Mouse (Mus musculus): ENCODE measurements around the gene Pidd1. TPM values are rescaled to one million over a fixed set of nuclear protein-coding genes. Genes with fewer than 3 reads are reported as not detected.

Gene Pidd1
- polyA plus RNA-seq, 1 experiment from 2014 or later = 11.5 TPM

DNA sequence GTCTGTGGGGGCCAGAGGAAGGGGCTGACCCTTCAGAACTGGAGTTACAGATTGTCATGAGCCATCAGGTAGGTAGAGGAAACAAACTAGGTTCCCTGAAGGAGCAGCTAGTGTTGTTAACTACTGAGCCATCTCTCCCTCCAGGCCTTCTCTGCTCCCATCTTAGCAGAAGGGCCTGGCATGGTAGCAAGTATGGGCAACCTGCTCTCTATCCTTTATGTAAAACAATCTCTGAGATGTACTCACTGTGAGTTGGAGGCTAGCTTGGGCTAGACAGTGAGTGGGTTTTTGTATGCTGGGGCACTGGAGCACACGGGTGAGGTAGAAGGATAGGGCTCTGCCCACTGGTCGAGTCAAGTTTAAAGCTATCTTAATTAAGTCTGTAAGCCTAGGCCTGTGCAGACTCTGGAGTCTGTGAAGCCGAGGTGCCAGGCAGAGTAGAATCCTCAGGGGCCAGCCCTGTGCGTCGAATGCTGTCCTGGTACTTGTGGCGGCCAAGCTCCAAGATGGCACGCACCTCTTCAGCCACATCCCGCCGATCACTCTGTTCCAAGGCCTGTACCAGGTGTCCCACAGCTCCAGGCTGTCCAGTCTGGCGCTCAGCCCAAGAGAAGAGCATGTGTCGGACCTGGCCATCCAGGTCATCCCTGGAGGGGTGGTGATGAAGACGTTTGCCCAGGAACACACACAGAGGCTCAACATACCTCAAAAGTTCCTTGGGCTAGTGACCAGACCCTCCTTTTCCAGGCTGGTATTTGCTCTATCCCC, 5.4 kb downstream of the Pidd1 start:
- H3K27ac ChIP-seq (ENCODE audit: low read depth) = no peak overlapping the region
- WGBS = 93% methylated on average over 12 of the region's 12 CpGs
- H3K27me3 ChIP-seq (replicated peaks; ENCODE audit: control insufficient read depth, insufficient read depth, low read length) = no peaks in the 10 kb centered on the region
- H3K9ac ChIP-seq (ENCODE audit: low read length) = no peak overlapping the region
- DNase-seq (ENCODE audit: low spot score) (no peak), ATAC-seq (replicated peaks; ENCODE audit: low FRiP score, low TSS enrichment, low read depth) (no peak)
- peaks cover 42% of the 10 kb centered on the region for H3K4me1 ChIP-seq (replicated peaks; ENCODE audit: control insufficient read depth, insufficient read depth, low read length)
- peaks cover 42% of the 10 kb centered on the region for H3K36me3 ChIP-seq (ENCODE audit: control insufficient read depth, insufficient read depth, low read length)
- no peak overlapping the region for H3K4me3 ChIP-seq (ENCODE audit: low read depth, low read length)
- no peak overlapping the region for H3K4me2 ChIP-seq (ENCODE audit: low read length)
- no peaks in the 10 kb centered on the region for H3K9me3 ChIP-seq (ENCODE audit: control insufficient read depth, low read length)

DNA sequence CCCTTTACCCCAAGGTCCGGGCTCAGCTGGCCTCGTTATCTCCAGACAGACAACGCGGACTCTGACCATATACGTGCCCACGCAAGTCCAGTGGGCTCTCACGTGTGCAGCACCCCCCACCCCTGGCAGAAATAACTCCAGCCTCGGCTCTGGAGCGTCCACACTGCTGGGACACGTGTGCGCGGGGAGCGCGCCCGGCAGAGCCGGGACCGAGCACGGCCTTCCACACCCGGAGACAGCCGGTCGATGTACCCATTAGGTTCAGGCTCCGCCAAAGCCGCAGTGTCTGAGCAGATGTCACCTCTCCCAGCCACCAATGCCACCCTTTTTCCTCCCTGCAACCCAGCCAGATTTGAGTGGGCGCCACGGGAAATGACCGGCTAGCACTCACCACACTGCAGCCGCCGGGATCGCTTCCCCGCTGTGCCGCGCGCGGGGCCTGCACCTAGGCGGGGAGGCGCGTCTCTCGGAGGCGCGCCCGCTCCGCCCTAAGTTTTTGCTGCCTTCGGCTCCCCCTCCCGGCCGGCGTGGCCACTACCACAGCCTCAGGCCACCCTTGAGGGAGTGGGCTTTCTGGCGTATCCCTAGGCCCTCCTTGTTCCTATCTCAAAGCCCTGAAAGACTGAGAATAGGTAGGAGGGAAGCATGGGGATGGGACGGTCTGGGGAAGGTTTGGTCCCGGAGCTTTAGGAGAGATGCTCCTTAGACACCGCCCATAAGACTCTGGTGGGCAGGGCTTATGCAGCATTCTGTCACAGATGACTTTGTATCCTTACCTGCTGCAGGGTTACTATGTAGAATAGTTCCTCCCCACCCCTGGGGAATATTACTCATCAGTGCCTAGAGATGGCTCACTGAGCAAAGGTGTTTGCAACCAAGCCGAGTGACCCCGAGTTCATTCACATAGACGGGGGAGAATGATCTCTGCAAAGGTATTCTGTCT, 6.4 kb downstream of the Pidd1 start, which contains the start of gene Slc25a22:
Slc25a22 (minus strand) TSS at position 715 of the 943 bp plus-strand sequence.
- Histone ChIP-seq H3K4me2 (ENCODE audit: low read length) (peak within 1 kb of the TSS; percentile 88), H3K4me1 (replicated peaks; ENCODE audit: control insufficient read depth, insufficient read depth, low read length) (peaks cover 33% of the 10 kb centered on the region), H3K9ac (ENCODE audit: low read length) (peak within 1 kb of the TSS; percentile 66), H3K27ac (ENCODE audit: low read depth) (peak within 1 kb of the TSS; percentile 51; the same call in 1 of the 2 replicates), H3K27me3 (replicated peaks; ENCODE audit: control insufficient read depth, insufficient read depth, low read length) (no peaks in the 10 kb centered on the region), H3K4me3 (ENCODE audit: low read depth, low read length) (peak within 1 kb of the TSS; percentile 63), H3K36me3 (ENCODE audit: control insufficient read depth, insufficient read depth, low read length) (peaks cover 51% of the 10 kb centered on the region), H3K9me3 (ENCODE audit: control insufficient read depth, low read length) (no peaks in the 10 kb centered on the region)
- WGBS = 5% methylated on average over 53 of the region's 53 CpGs
- DNase-seq (ENCODE audit: low spot score) (peak; percentile 92), ATAC-seq (replicated peaks; ENCODE audit: low FRiP score, low TSS enrichment, low read depth) (peak; percentile 76)

DNA sequence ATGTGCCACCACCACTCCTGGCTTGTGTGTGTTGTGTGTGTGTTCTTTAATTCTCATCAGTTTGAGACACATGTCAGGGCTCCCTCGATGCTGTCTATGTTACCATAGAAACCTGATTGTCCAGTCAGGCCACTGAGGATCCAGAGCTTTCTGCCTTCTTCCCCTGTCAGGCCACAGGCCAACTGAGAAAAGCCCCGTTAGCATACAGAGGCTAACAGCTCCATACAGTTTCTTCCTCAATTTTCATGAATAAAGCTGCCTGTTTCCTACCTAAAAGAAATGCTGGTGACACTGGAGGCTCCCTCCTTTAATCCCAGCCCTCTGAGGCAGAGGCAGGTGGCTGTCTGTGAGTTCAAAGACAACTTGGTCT, 7.3 kb downstream of the Pidd1 start:
- peak overlapping the region; percentile 88 for H3K4me2 ChIP-seq (ENCODE audit: low read length)
- no peak for DNase-seq (ENCODE audit: low spot score)
- H3K4me3 ChIP-seq (ENCODE audit: low read depth, low read length) = peak overlapping the region; percentile 63
- H3K27ac ChIP-seq (ENCODE audit: low read depth) = no peak overlapping the region
- ATAC-seq (replicated peaks; ENCODE audit: low FRiP score, low TSS enrichment, low read depth) = no peak
- peak overlapping the region; percentile 66 for H3K9ac ChIP-seq (ENCODE audit: low read length)
- peaks cover 32% of the 10 kb centered on the region for H3K4me1 ChIP-seq (replicated peaks; ENCODE audit: control insufficient read depth, insufficient read depth, low read length)
- H3K36me3 ChIP-seq (ENCODE audit: control insufficient read depth, insufficient read depth, low read length) = peaks cover 58% of the 10 kb centered on the region
- no peaks in the 10 kb centered on the region for H3K9me3 ChIP-seq (ENCODE audit: control insufficient read depth, low read length)
- WGBS = 49% methylated on average over 2 of the region's 2 CpGs
- H3K27me3 ChIP-seq (replicated peaks; ENCODE audit: control insufficient read depth, insufficient read depth, low read length) = no peaks in the 10 kb centered on the region

DNA sequence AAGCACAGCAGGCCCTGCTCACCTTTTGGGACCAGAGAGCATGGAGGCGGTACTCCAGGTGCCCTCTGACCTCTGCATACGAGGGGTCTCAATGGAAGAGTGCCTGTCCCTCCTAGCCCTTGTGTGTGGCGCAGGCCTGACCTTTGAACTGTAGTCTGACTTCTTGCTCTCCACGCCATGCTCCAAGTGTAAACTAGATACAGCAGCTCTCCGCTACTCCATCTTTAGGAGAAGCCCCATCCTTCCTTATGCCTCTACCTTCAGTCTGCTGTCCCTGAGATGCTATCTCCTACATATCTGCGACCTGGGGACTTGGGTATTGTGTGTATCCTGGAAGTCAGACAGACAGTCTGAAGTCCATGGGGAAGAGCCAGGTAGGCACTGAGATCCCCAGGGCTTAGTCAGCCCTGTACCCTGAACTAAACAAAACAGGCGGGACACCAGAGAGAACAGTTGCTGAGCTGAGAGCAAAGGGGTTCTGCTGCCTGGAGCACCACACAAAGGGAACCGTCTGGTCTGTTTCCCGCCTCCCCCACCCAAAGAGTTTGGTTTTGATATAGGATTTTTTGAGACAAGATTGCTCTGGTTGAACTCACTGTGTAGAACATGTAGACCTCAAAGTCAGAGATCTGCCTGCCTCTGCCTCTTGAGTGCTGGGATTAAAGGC, 7.8 kb downstream of the Pidd1 start:
- Histone ChIP-seq H3K4me2 (ENCODE audit: low read length) (peak overlapping the region; percentile 88), H3K36me3 (ENCODE audit: control insufficient read depth, insufficient read depth, low read length) (peaks cover 58% of the 10 kb centered on the region), H3K27ac (ENCODE audit: low read depth) (no peak overlapping the region)

DNA sequence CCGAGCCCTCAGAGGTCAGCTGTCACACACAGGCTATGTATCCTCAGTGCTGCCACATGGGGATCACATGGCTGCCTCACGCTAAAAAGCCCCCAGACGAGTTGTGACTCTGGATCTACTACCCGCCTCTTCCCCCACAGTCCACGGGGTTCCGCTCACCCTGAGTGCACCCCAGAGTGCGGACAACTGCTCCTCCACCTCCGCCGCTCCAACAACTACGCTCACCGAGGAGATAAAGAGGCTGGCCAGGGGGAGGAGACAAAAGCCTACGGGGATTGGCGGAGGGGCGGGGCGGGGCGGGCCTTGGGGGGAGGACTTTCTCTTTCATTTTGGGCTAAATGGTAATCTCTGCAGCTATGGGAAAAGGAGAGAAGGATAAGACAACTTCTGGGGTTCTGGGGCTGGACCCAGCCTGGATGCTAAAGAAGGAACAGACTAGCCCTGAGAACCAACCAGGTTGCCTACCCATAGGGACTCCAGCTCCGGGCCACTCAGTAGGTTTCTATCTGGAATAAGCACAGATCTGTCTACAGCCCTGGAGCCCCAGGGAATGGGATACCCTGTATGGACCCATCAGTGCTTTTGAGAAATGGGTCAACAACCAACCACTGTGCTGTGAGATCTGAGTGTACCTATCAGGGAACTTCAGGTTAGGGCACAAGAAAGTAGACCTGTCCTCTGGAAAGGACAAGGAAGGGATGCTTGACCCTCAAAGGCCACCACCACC, 8.5 kb downstream of the Pidd1 start:
- H3K9ac ChIP-seq (ENCODE audit: low read length) = peak overlapping the region; percentile 45; the same call in 1 of the 2 replicates
- ATAC-seq (replicated peaks; ENCODE audit: low FRiP score, low TSS enrichment, low read depth) = 0 out of 2 replicates have a peak, but pooled peaks have one; percentile 22
- peaks cover 60% of the 10 kb centered on the region for H3K36me3 ChIP-seq (ENCODE audit: control insufficient read depth, insufficient read depth, low read length)

More for the DNA sequence above, 7.8 kb downstream of the Pidd1 start:
- ATAC-seq (replicated peaks; ENCODE audit: low FRiP score, low TSS enrichment, low read depth) (no peak), DNase-seq (ENCODE audit: low spot score) (no peak)
- Histone ChIP-seq H3K9me3 (ENCODE audit: control insufficient read depth, low read length) (no peaks in the 10 kb centered on the region), H3K9ac (ENCODE audit: low read length) (no peak overlapping the region), H3K4me1 (replicated peaks; ENCODE audit: control insufficient read depth, insufficient read depth, low read length) (peaks cover 32% of the 10 kb centered on the region), H3K4me3 (ENCODE audit: low read depth, low read length) (no peak overlapping the region), H3K27me3 (replicated peaks; ENCODE audit: control insufficient read depth, insufficient read depth, low read length) (no peaks in the 10 kb centered on the region)
- 82% methylated on average over 9 of the region's 9 CpGs for WGBS

DNA sequence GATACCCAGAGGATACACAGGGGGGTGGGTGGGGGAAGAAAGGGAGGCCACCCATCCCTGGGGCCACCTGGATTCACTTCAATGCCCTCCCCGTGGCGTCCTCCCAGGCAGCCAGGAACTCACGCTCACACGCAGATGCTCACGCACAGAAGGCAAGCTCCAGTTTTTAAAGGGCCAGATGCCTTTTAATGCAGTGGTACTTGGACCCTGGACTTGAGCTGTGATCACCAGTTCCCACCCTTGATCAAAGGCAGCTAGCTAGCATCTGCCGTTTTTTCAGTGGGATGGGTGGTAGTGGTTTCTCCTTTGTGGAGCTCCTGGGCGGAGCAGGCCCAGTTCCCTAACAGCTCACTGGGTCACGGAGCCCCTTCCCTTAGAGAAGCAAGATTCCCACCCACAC, 9.4 kb downstream of the Pidd1 start:
- ATAC-seq (replicated peaks; ENCODE audit: low FRiP score, low TSS enrichment, low read depth) = no peak
- Histone ChIP-seq H3K4me1 (replicated peaks; ENCODE audit: control insufficient read depth, insufficient read depth, low read length) (peaks cover 28% of the 10 kb centered on the region), H3K9me3 (ENCODE audit: control insufficient read depth, low read length) (no peaks in the 10 kb centered on the region), H3K27ac (ENCODE audit: low read depth) (peak overlapping the region; percentile 23; the same call in 1 of the 2 replicates), H3K4me3 (ENCODE audit: low read depth, low read length) (peak overlapping the region; percentile 46), H3K36me3 (ENCODE audit: control insufficient read depth, insufficient read depth, low read length) (peaks cover 54% of the 10 kb centered on the region), H3K4me2 (ENCODE audit: low read length) (peak overlapping the region; percentile 88), H3K27me3 (replicated peaks; ENCODE audit: control insufficient read depth, insufficient read depth, low read length) (no peaks in the 10 kb centered on the region), H3K9ac (ENCODE audit: low read length) (peak overlapping the region; percentile 45)
- WGBS = 23% methylated on average over 8 of the region's 8 CpGs
- peak; percentile 65 for DNase-seq (ENCODE audit: low spot score)

More for the DNA sequence above, 8.5 kb downstream of the Pidd1 start:
- DNase-seq (ENCODE audit: low spot score) = peak; percentile 82
- H3K4me2 ChIP-seq (ENCODE audit: low read length) = peak overlapping the region; percentile 88
- H3K27me3 ChIP-seq (replicated peaks; ENCODE audit: control insufficient read depth, insufficient read depth, low read length) = no peaks in the 10 kb centered on the region
- no peaks in the 10 kb centered on the region for H3K9me3 ChIP-seq (ENCODE audit: control insufficient read depth, low read length)
- peak overlapping the region; percentile 23; the same call in 1 of the 2 replicates for H3K27ac ChIP-seq (ENCODE audit: low read depth)
- peak overlapping the region; percentile 46 for H3K4me3 ChIP-seq (ENCODE audit: low read depth, low read length)
- 6% methylated on average over 17 of the region's 17 CpGs for WGBS
- peaks cover 28% of the 10 kb centered on the region for H3K4me1 ChIP-seq (replicated peaks; ENCODE audit: control insufficient read depth, insufficient read depth, low read length)

DNA sequence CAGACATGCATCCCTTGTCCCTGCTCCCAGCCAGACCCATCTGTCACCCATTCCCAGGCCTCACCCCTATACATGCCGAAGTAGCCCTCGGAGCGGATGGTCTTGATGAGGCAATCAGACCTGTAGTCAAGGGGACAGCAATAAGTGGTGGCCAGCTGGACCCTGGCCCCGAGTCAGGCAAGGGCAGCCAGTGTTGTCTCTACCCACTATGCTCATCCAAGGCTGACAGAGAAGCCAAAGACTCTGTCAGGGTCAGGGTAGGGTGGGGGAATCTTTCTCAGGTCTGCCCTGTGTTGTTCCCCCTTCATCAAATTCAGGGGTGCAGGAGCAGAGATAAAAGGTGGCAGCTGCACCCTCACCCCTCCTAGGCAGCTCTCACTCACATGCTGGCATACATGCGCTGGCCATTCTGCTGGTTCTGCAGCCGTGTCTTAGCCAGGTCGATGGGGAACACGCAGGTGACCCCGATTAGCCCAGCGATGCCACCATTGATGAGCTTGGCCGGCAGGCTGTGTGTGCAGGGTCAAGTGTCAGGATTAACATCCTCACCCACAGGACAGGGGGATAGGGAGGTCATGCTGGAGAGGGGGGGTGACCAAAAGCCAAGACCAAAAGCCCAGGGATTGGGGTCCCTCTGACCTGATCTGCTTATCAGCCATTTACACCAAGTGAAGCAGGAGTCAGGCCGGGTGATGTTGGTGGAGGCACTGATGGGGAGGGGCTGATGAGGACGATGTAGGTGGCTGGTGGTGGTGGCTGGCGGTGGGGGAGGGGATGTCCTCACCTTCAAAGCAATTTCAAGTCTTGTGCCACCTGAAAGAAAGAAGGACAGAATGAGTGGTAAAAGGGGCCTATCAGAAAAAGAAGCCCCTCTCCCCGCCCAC, 10.1 kb downstream of the Pidd1 start:
- 73% methylated on average over 15 of the region's 15 CpGs for WGBS
- H3K9me3 ChIP-seq (ENCODE audit: control insufficient read depth, low read length) = no peaks in the 10 kb centered on the region
- peak overlapping the region; percentile 46 for H3K4me3 ChIP-seq (ENCODE audit: low read depth, low read length)
- peaks cover 47% of the 10 kb centered on the region for H3K36me3 ChIP-seq (ENCODE audit: control insufficient read depth, insufficient read depth, low read length)
- ATAC-seq (replicated peaks; ENCODE audit: low FRiP score, low TSS enrichment, low read depth) (no peak), DNase-seq (ENCODE audit: low spot score) (no peak)
- no peak overlapping the region for H3K27ac ChIP-seq (ENCODE audit: low read depth)
- H3K9ac ChIP-seq (ENCODE audit: low read length) = peak overlapping the region; percentile 45
- no peaks in the 10 kb centered on the region for H3K27me3 ChIP-seq (replicated peaks; ENCODE audit: control insufficient read depth, insufficient read depth, low read length)
- peaks cover 30% of the 10 kb centered on the region for H3K4me1 ChIP-seq (replicated peaks; ENCODE audit: control insufficient read depth, insufficient read depth, low read length)
- peak overlapping the region; percentile 88 for H3K4me2 ChIP-seq (ENCODE audit: low read length)
